Mouse (Mus musculus) testis, adult 10 weeks (tissue): ENCODE data around the gene Gm8180. TPM values are rescaled to one million over a fixed set of nuclear protein-coding genes. Genes with fewer than 3 reads are reported as not detected.

Experiments
- polyA plus RNA-seq: library from polyadenylated mRNA; stranded (reverse); fragments of 350-450 nt; fragmentation: Illumina TruSeq; extraction: RNeasy Lipid Tissue Mini Kit (QIAGEN cat#74804); gene quantifications from one replicate; pipeline ENCODE4 v1.2.3, GENCODE M21; 2014; ENCODE audit warnings: low read depth, low replicate concordance

Gene Gm8180
- 8.0 TPM for polyA plus RNA-seq

GRCm38 (mm10) chr14:43784645-43785044, at the start of gene Gm8180:
Gene Gm8180, minus strand, starts transcription at chr14:43784745.

GRCm38 (mm10) chr14:43747566-43747965, 37.0 kb downstream of the Gm8180 start, which contains the start of gene Gm6526:
Gene Gm6526, plus strand, starts transcription at chr14:43747866.

Other genes with a start within 250 kb of the Gm8180 start
- gene Gm5799, start 241.2 kb downstream of the Gm8180 start, polyA plus RNA-seq: 13.4 TPM
- 1.5 TPM for gene Gm17654, start 205.6 kb downstream of the Gm8180 start, polyA plus RNA-seq
- gene Gm10375, start 176.7 kb downstream of the Gm8180 start, polyA plus RNA-seq: 119 TPM
- 1.0 TPM for gene Gm8165, start 107.5 kb downstream of the Gm8180 start, polyA plus RNA-seq
- gene Gm7324, start 86.9 kb downstream of the Gm8180 start, polyA plus RNA-seq: 2.6 TPM
- gene Gm16506, start 57.3 kb downstream of the Gm8180 start, polyA plus RNA-seq: 2.5 TPM
- 13.0 TPM for gene Gm6526, start 36.9 kb downstream of the Gm8180 start, polyA plus RNA-seq
- gene Ear1, start 90.8 kb upstream of the Gm8180 start, polyA plus RNA-seq: 0.35 TPM
- gene Ear10, start 138.8 kb upstream of the Gm8180 start, polyA plus RNA-seq: not detected
- gene Gm8113, start 140.6 kb upstream of the Gm8180 start, polyA plus RNA-seq: 0.83 TPM
- gene Ang5, start 172.3 kb upstream of the Gm8180 start, polyA plus RNA-seq: not detected
- gene Ang6, start 217.5 kb upstream of the Gm8180 start, polyA plus RNA-seq: not detected